Mouse (Mus musculus): ENCODE results near the gene Uvssa.

DNA sequence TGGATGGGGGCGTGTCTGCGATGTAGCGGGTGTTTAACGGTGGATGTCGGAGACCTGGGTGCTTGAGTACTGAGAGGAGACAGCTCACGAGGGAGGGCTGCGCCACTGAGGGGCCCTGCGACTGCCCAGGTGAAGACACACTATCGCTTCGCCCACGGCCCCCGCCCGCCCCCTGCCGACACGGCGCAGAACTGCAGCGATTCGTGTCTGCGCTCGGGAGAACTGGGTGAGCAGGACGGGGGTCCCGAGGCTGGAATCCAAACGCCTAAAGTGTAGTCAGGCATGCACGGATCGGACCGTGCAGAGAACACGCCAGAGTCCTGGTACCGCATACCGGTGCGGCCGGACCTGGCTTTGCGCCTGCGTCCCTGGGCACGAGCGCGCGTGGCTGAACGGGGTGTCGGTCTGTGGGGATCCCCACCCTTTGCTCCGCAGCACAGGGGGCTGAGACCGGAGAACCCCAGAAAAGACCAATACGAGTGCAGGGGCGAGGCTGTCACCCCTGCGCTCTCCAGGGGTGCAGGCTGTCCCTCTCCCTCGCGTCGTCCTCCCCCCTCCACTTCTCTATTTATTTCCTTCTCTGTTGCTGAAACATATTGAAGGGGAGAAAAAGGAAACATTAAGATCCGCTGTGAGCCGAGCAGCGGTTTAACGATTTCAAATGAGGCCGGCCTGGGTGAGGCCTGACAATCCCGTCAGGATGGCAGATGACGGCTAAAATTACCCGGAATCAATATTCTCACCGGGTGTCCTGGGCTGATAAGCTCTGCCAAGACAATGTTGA is 64.8 kb downstream of the Uvssa start:
- TF ChIP-seq TAL1 (IDR thresholded peaks at IDR 0.05; ENCODE audit: low read length), result no peak
- TF ChIP-seq GATA1 (IDR thresholded peaks at IDR 0.05; ENCODE audit: low read length), result no peak
